Mouse (Mus musculus) kidney, adult 2 months (tissue): ENCODE data around the gene Cacfd1. TPM values are rescaled to one million over a fixed set of nuclear protein-coding genes. Genes with fewer than 3 reads are reported as not detected.

Source experiments
- DNase-seq: peaks from one replicate; pipeline ENCODE4 v3.0.0; 2021
- H3K27ac ChIP-seq: fragments of 200-500 bp; 2 replicates; pipeline ENCODE4 v1.5.1; 2012; ENCODE audit warnings: low read depth, low read length, control low read depth, inconsistent platforms; ENCODE audit not compliant: insufficient read depth
- H3K27me3 ChIP-seq: fragments of 200-500 bp; replicated peaks from 2 replicates; pipeline ENCODE4 v1.6.1; 2012; ENCODE audit warnings: mild to moderate bottlenecking, moderate library complexity, low read length, inconsistent platforms; ENCODE audit not compliant: control insufficient read depth, insufficient read depth
- H3K36me3 ChIP-seq: fragments of 200-500 bp; 2 replicates; pipeline ENCODE4 v1.6.1; 2012; ENCODE audit warnings: mild to moderate bottlenecking, moderate library complexity, low read length, inconsistent platforms; ENCODE audit not compliant: control insufficient read depth, insufficient read depth
- H3K4me1 ChIP-seq: fragments of 200-500 bp; 2 replicates; pipeline ENCODE4 v1.6.1; 2011; ENCODE audit warnings: low read length; ENCODE audit not compliant: control insufficient read depth, insufficient read depth
- H3K4me3 ChIP-seq: fragments of 200-500 bp; 2 replicates; pipeline ENCODE4 v1.5.1; 2011; ENCODE audit warnings: mild to moderate bottlenecking, low read depth, low read length, control low read depth; ENCODE audit not compliant: insufficient read depth
- CTCF ChIP-seq: fragments of 200-500 bp; conservative IDR thresholded peaks from 2 replicates; pipeline ENCODE4 v1.5.1; 2011; ENCODE audit warnings: low read depth, mild to moderate bottlenecking, control low read depth, low read length, moderate library complexity, mixed read lengths; ENCODE audit not compliant: insufficient read depth, insufficient read length
- POLR2A ChIP-seq: fragments of 200-500 bp; IDR thresholded peaks from one replicate; pipeline ENCODE4 v1.6.1; 2011; ENCODE audit warnings: low read depth, low read length, control low read depth
- WGBS: fragments of 180-500 bp; shearing (Covaris S2); methylation state at CpG from one replicate; pipeline ENCODE4 v1.1.7; 2018; 5-methylcytosine and 5-hydroxymethylcytosine counted together
- polyA plus RNA-seq: library from polyadenylated mRNA; depleted of rRNA; stranded (reverse); fragments of >200 nt; gene quantifications from 2 replicates; pipeline ENCODE4 v1.2.3, GENCODE M21; 2012; rRNA removed

Gene Cacfd1
- polyA plus RNA-seq, 1 experiment: 72.7 TPM

DNA sequence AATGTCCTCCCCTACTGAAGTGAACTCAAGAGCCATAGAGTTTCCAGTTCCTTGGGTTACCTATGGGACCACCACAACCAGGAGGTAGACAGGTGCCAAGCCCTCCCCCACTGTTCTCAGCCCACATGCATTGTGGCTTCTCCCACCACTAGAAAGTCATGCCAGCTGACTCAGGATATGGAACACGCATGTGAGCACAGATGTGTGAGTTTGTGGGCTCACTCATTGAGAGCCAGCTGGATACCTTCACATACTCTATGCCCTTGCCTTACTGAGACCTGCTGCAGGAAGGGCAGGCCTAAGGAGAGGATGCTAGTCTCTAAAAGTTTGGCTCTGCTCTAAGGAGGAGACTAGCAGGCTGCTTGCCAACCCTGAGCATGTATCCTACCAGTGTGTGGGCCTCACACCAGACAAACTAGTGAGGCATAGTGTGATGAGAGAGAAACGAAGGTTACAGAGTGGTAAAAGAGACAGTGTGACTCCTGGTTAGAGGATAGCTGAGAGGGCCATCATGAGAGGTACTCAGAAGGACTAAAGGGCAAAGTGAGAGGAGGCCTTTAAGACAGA, 60.6 kb downstream of the Cacfd1 start:
- no peak overlapping the region for H3K27ac ChIP-seq
- WGBS: 87% methylated on average over 2 of the region's 2 CpGs
- no peak for DNase-seq
- peaks cover 6% of the 10 kb centered on the region; the same call in 1 of the 2 replicates for H3K4me1 ChIP-seq
- no peaks in the 10 kb centered on the region for H3K27me3 ChIP-seq
- no peaks in the 10 kb centered on the region for H3K36me3 ChIP-seq
- no peak for TF ChIP-seq POLR2A
- TF ChIP-seq CTCF: no peak
- no peak overlapping the region for H3K4me3 ChIP-seq

Other genes with a start within 250 kb of the Cacfd1 start
- gene Abo, start 144.9 kb upstream of the Cacfd1 start, polyA plus RNA-seq: not detected in 2 replicates
- gene Surf6, start 107.0 kb upstream of the Cacfd1 start, polyA plus RNA-seq: 6.4 and 7.0 TPM in 2 replicates
- gene Med22, start 99.2 kb upstream of the Cacfd1 start, polyA plus RNA-seq: 39.5 and 42.6 TPM in 2 replicates
- gene Rpl7a, start 99.2 kb upstream of the Cacfd1 start, polyA plus RNA-seq: 805 and 948 TPM in 2 replicates
- gene Surf2, start 93.6 kb upstream of the Cacfd1 start, polyA plus RNA-seq: 30.0 and 31.4 TPM in 2 replicates
- gene Surf1, start 93.4 kb upstream of the Cacfd1 start, polyA plus RNA-seq: 61.0 and 85.2 TPM in 2 replicates
- 198 and 270 TPM in 2 replicates for gene Surf4, start 76.0 kb upstream of the Cacfd1 start, polyA plus RNA-seq
- gene Stkld1, start 75.9 kb upstream of the Cacfd1 start, polyA plus RNA-seq: 0.16 TPM in 2 replicates
- gene Rexo4, start 45.5 kb upstream of the Cacfd1 start, polyA plus RNA-seq: 16.0 and 19.2 TPM in 2 replicates
- gene Adamts13, start 36.5 kb upstream of the Cacfd1 start, polyA plus RNA-seq: 0.77 and 0.94 TPM in 2 replicates
- gene Slc2a6, start 18.1 kb downstream of the Cacfd1 start, polyA plus RNA-seq: 1.5 and 1.8 TPM in 2 replicates
- gene Mymk, start 62.3 kb downstream of the Cacfd1 start, polyA plus RNA-seq: 0.09 and 0.16 TPM in 2 replicates
- 21.7 and 25.7 TPM in 2 replicates for gene Adamtsl2, start 69.5 kb downstream of the Cacfd1 start, polyA plus RNA-seq
- 0.38 and 0.42 TPM in 2 replicates for gene Fam163b, start 132.6 kb downstream of the Cacfd1 start, polyA plus RNA-seq
- gene Dbh, start 155.3 kb downstream of the Cacfd1 start, polyA plus RNA-seq: 3.1 and 10.1 TPM in 2 replicates
- 232 and 278 TPM in 2 replicates for gene Sardh, start 238.4 kb downstream of the Cacfd1 start, polyA plus RNA-seq